Mouse (Mus musculus): ENCODE measurements around the gene Fam129c. TPM values are rescaled to one million over a fixed set of nuclear protein-coding genes. Genes with fewer than 3 reads are reported as not detected.

Fam129c gene
- polyA plus RNA-seq (2017; shearing (Covaris generic)) = 10 to 100 TPM in 1 of 2 experiments, 1 to 10 TPM in 1; 7.0 to 10.3 TPM

DNA sequence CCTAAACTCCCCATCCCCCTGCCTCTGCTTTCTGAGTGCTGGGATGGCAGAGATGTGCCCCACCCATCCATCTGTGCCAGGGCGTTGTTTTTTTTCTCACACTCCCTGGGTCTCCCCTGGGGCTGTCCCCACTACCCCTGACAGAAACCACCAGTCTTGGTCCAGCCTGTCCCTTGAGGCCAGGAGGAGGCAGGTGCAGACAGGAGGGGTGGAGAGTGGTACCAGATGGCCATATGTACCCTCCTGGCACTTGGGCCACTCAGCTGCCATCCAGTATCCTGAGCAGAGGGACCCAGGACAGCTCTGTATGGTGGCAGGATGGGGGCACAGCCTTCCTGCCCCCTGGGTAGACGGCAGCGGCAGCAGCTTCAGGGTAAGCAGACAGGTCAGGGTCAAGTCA lies at the start of gene Fam129c:
Gene Fam129c (plus strand): TSS at position 198 of the 400 bp plus-strand sequence.

DNA sequence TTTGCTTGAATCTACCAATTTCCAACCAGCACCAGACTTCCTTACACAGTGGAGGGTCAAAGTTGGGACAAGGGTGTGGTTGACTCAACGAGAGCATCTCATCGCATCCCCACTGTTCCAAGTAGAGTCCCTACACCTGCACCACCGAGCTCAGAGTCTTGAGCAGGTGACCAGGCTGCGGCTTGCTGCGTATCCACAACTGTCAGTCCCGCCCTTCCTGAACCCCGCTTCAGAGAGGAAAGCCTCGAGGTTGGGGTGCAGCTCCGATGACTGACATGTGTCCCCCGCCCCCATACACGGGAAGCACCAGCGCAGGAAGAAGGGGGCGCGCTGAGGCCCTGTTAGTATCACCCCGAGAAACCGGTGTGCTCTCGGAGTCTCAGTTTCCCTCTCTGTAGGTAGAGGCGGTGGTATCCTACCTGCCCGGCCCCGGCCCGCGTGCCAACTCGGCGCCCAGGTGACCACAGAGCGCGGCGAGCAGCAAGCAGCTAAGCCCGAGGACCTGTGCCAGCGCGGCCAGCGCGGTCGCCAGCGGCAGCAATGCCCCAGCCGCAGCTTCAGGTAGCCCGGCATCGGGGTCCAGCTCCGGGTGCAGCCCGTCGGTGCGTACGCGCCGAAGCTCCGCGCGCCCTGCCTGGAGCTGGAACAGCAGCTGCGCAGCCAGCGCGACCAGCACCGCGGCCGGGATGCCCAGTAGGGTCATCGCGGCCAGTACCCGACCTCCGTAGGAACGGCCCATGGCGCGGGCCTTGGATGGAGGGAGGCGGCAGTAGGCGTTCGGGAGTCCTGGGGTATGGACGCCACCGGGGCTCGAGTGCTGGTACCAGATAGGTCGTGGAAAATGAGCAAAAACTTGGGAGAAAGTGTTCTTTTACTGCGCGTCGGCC lies 39.1 kb upstream of the Fam129c start, which contains the start of gene Tmem221:
Gene Tmem221 (minus strand): TSS at position 801 of the 887 bp plus-strand sequence.

DNA sequence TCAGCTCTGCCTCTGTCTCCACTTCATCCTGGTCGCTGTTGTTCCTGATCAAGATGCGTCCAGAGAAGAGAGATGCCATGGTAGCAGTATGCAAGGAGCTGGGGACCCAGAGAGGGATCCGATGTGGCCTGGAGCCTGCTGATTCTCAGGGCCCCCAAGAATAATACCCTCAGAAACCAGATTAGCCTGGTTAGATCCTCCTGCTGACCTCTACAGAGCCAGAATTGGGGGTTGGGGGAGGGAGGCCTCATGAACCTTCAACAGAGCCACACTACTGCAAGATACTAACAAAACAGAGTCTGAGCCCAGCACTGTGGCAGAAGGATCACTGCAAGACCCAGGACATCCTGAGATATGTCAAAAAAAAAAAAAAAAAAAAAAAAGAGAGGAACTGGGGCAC lies 30.9 kb upstream of the Fam129c start, which contains the start of gene Nxnl1:
Gene Nxnl1 (minus strand): TSS at position 101 of the 400 bp plus-strand sequence.

DNA sequence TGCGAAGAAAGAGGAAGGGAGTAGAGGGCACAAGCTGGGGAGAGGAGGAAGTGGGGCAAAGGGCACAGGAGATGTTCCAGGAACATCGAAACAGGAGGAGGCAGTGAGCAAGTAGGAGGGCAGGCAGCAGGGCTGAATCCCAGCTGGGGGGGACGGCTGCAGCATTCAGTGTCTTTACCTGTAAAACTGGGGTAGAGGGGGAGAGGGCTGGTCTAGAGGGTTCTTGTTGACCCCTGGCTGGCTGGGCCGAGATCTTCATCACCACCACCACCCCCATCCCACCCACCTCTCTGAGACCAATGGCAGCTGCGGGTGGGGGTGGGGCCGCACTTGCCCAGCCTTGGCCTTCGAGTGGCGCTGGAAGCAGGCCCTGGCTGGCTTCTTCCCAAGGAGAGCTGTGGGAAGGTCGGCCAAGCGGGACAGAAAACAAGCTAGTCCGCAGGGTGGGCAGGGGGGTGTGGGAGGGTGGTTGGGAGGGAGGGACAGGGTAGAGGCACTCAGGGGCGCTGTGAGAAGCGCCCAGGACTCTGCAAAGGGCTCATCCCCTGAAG lies 29.0 kb upstream of the Fam129c start, which contains the start of gene Slc27a1:
Gene Slc27a1 (plus strand): TSS at position 496 of the 551 bp plus-strand sequence.

DNA sequence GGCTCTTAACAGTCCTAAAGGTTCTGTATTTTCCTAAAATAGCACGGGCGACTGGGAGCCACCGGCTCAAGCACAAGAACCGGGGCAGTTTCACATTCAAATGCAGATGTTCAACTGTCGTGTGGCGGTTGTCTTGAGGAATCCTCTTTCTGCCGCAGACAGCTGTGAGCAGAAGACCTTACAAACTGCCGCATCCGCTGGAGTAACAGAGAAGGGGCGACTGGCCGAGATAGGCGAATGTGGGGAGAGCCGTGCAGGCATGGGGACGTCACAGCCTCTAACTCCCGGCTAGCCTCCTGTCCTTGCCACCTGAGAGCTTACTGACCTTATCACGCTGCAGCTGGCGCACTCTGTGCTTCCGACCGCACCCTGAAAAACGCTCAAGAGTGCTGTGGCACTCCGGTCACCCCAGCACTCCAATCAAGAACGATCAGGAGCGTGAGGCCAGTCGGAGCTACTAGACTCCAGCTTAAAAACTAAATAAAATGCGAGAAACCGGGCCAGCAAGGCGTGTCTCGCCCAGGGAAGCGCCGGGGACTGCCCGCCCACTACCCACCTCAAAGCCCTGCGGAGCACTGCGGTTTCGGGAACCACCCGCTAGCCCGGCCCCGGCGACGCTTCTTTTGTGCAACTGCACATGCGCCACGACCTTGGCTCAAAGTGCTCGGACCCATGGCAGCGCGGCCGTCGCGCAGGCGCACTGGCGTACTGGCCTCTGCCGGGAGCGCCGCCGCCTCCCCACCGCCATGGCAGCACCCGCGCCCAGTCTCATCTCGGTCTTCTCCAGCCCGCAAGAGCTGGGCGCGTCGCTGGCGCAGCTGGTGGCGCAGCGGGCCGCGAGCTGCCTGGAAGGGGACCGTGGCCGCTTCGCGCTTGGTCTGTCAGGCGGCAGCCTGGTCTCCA lies 5.7 kb upstream of the Fam129c start, which contains the start of gene Pgls:
Gene Pgls (plus strand): TSS at position 706 of the 903 bp plus-strand sequence.

DNA sequence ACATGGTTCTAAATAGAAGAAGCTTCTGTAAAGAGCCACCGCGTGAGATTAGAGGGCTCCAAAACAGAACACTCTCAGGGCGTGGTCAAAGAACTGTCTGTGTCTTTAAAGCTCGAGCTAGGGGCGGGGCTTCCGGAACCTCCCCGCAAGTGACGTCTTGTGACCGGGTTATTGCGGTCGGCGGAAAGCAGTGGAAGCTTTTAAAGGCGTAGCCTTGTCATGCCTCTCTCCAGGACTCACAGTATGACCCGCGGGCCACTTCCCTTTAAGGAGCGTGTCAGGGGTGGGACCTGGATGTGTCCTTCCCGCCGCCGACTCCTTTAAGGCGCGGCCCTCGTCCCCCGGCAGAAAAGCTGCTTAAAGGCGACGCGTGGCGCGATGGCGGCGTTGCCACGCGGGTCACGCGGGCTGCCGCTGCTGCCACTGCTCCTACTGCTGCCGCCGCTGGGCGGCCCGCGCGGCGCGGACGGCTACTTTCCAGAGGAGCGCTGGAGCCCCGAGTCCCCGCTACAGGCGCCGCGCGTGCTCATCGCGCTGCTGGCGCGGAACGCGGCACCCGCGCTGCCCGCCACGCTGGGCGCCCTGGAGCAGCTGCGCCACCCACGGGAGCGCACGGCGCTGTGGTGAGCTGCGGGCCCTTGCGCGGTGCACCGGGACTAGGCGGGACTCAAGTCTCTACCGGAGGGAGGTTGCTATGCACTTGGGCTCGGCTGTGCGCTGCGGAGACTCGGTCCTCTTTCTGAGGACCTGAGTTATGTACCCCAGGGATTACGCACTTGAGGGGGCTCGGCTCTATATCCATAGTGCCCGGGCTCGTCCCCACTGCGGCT lies 13.6 kb downstream of the Fam129c start, which contains the start of gene Colgalt1:
Gene Colgalt1 (plus strand): TSS at position 177 of the 830 bp plus-strand sequence.

Other genes with a start within 250 kb of the Fam129c start
- 100 to 1,000 TPM; 143 to 150 TPM for gene Use1, start 230.8 kb upstream of the Fam129c start, polyA plus RNA-seq (2017; shearing (Covaris generic))
- gene Ocel1, start 226.3 kb upstream of the Fam129c start, polyA plus RNA-seq (2017; shearing (Covaris generic)) = 10 to 100 TPM; 17.6 to 23.5 TPM
- gene Nr2f6, start 215.7 kb upstream of the Fam129c start, polyA plus RNA-seq (2017; shearing (Covaris generic)) = 10 to 100 TPM in 1 of 2 experiments, 1 to 10 TPM in 1; 6.9 to 14.3 TPM
- under 1 TPM; 0.05 to 0.26 TPM for gene Ushbp1, start 201.8 kb upstream of the Fam129c start, polyA plus RNA-seq (2017; shearing (Covaris generic))
- 100 to 1,000 TPM; 104 to 108 TPM for gene Babam1, start 200.8 kb upstream of the Fam129c start, polyA plus RNA-seq (2017; shearing (Covaris generic))
- gene Ankle1, start 191.6 kb upstream of the Fam129c start, polyA plus RNA-seq (2017; shearing (Covaris generic)) = 1 to 10 TPM in 1 of 2 experiments, under 1 TPM in 1; 0.12 to 2.2 TPM
- 100 to 1,000 TPM; 123 to 182 TPM for gene Abhd8, start 134.0 kb upstream of the Fam129c start, polyA plus RNA-seq (2017; shearing (Covaris generic))
- gene Mrpl34, start 132.7 kb upstream of the Fam129c start, polyA plus RNA-seq (2017; shearing (Covaris generic)) = 10 to 100 TPM; 60.4 to 63.2 TPM
- 100 to 1,000 TPM in 1 of 2 experiments, 10 to 100 TPM in 1; 83.3 to 115 TPM for gene Dda1, start 128.4 kb upstream of the Fam129c start, polyA plus RNA-seq (2017; shearing (Covaris generic))
- 10 to 100 TPM; 15.7 to 26.6 TPM for gene Ano8, start 111.7 kb upstream of the Fam129c start, polyA plus RNA-seq (2017; shearing (Covaris generic))
- gene Gtpbp3, start 109.5 kb upstream of the Fam129c start, polyA plus RNA-seq (2017; shearing (Covaris generic)) = 1 to 10 TPM; 8.7 to 9.3 TPM
- under 1 TPM in 1 of 2 experiments, not detected in 1; 0.20 TPM for gene Plvap, start 85.9 kb upstream of the Fam129c start, polyA plus RNA-seq (2017; shearing (Covaris generic))
- gene Ccdc194, start 71.9 kb upstream of the Fam129c start, polyA plus RNA-seq (2017; shearing (Covaris generic)) = 1 to 10 TPM in 1 of 2 experiments, under 1 TPM in 1; 0.36 to 1.0 TPM
- 100 to 1,000 TPM; 106 to 121 TPM for gene Bst2, start 60.2 kb upstream of the Fam129c start, polyA plus RNA-seq (2017; shearing (Covaris generic))
- 10 to 100 TPM; 98.2 to 98.4 TPM for gene Mvb12a, start 54.7 kb upstream of the Fam129c start, polyA plus RNA-seq (2017; shearing (Covaris generic))
- gene Tmem221, start 38.8 kb upstream of the Fam129c start, polyA plus RNA-seq (2017; shearing (Covaris generic)) = 1 to 10 TPM; 2.2 to 2.7 TPM
- 1 to 10 TPM in 1 of 2 experiments, under 1 TPM in 1; 0.18 to 3.6 TPM for gene Nxnl1, start 31.0 kb upstream of the Fam129c start, polyA plus RNA-seq (2017; shearing (Covaris generic))
- gene Slc27a1, start 28.8 kb upstream of the Fam129c start, polyA plus RNA-seq (2017; shearing (Covaris generic)) = 10 to 100 TPM; 11.2 to 19.8 TPM
- gene Pgls, start 5.5 kb upstream of the Fam129c start, polyA plus RNA-seq (2017; shearing (Covaris generic)) = 100 to 1,000 TPM in 1 of 2 experiments, 10 to 100 TPM in 1; 89.3 to 117 TPM
- gene Colgalt1, start 13.3 kb downstream of the Fam129c start, polyA plus RNA-seq (2017; shearing (Covaris generic)) = 10 to 100 TPM; 33.6 to 41.0 TPM
- gene Unc13a, start 74.1 kb downstream of the Fam129c start, polyA plus RNA-seq (2017; shearing (Covaris generic)) = under 1 TPM; 0.43 to 0.69 TPM
- 100 to 1,000 TPM; 150 to 199 TPM for gene Jak3, start 78.6 kb downstream of the Fam129c start, polyA plus RNA-seq (2017; shearing (Covaris generic))
- gene Insl3, start 91.6 kb downstream of the Fam129c start, polyA plus RNA-seq (2017; shearing (Covaris generic)) = 10 to 100 TPM; 56.0 to 66.2 TPM
- 1 to 10 TPM; 5.9 to 6.5 TPM for gene B3gnt3, start 104.1 kb downstream of the Fam129c start, polyA plus RNA-seq (2017; shearing (Covaris generic))
- 100 to 1,000 TPM; 219 to 246 TPM for gene Fcho1, start 128.1 kb downstream of the Fam129c start, polyA plus RNA-seq (2017; shearing (Covaris generic))

All from inflammation-experienced regulatory T-cells (primary cell).